28 mouse cellular contexts compared by ENCODE assay signal in genomic region chr9:48611032-48611431, GRCm38 (mm10). TPM values are rescaled to one million over a fixed set of nuclear protein-coding genes. Genes with fewer than 3 reads are reported as not detected.
A peak's percentile ranks its signal among the peaks of the same experiment; 100 is the strongest.
DNase-seq lines count a peak whose midpoint lies in the region; ATAC-seq lines count a peak whose summit lies in the region.
"Had no signal": no experiment of that assay in that cellular context is flagged by ENCODE, and none has a peak within 500 bp of the region (broad histone marks: within the 10 kb centered on the region; RNA-seq: fewer than 3 reads in every experiment).

No protein-coding gene starts in this region.

- H3K27ac ChIP-seq in midbrain, embryonic 10.5 days (replicated peaks): no peak overlapping the region
- H3K27ac ChIP-seq in midbrain, embryonic 13.5 days: no peak overlapping the region
- H3K27ac ChIP-seq in embryonic facial prominence, embryonic 14.5 days (replicated peaks; ENCODE audit: low read depth, low read length): no peak overlapping the region
- H3K27ac ChIP-seq: embryonic facial prominence, embryonic 13.5 days; forebrain, embryonic 13.5 days; hindbrain, embryonic 12.5 days; hindbrain, postnatal 0 days; limb, embryonic 13.5 days; liver, embryonic 12.5 days; neural tube, embryonic 13.5 days had no signal

- WGBS in midbrain, embryonic 10.5 days: 22% methylated on average over 1 of the region's 1 CpGs
- 38% methylated on average over 1 of the region's 1 CpGs for WGBS in midbrain, embryonic 13.5 days
- 14% methylated on average over 1 of the region's 1 CpGs for WGBS in embryonic facial prominence, embryonic 14.5 days

- H3K4me3 ChIP-seq in midbrain, embryonic 10.5 days: no peak overlapping the region
- no peak overlapping the region for H3K4me3 ChIP-seq in midbrain, embryonic 13.5 days (replicated peaks)
- no peak overlapping the region for H3K4me3 ChIP-seq in embryonic facial prominence, embryonic 14.5 days (ENCODE audit: low read depth, low read length)
- H3K4me3 ChIP-seq: embryonic facial prominence, embryonic 13.5 days; erythroblast, embryonic 14.5 days; forebrain, embryonic 13.5 days; hindbrain, embryonic 12.5 days; limb, embryonic 13.5 days; liver, embryonic 12.5 days; neural tube, embryonic 13.5 days had no signal

- no peak for ATAC-seq in midbrain, embryonic 13.5 days
- no peak for ATAC-seq in embryonic facial prominence, embryonic 14.5 days (ENCODE audit: low read depth)
- ATAC-seq: activated CD4-positive, CD25-positive, alpha-beta regulatory T cell, adult 4 months; forebrain, embryonic 13.5 days; hindbrain, postnatal 0 days; intestine, postnatal 0 days; liver, embryonic 12.5 days; liver, postnatal 0 days; lung, postnatal 0 days; midbrain, embryonic 16.5 days had no signal

- H3K27me3 ChIP-seq in midbrain, embryonic 10.5 days (ENCODE audit: low read depth, poor library complexity, severe bottlenecking): no peaks in the 10 kb centered on the region
- H3K27me3 ChIP-seq in midbrain, embryonic 13.5 days: no peaks in the 10 kb centered on the region
- no peaks in the 10 kb centered on the region; the same call in 1 of the 2 replicates for H3K27me3 ChIP-seq in embryonic facial prominence, embryonic 14.5 days (replicated peaks; ENCODE audit: control insufficient read depth, insufficient read depth, low read length)
- H3K27me3 ChIP-seq: embryonic facial prominence, embryonic 13.5 days; forebrain, embryonic 13.5 days; hindbrain, embryonic 12.5 days; limb, embryonic 13.5 days; liver, embryonic 12.5 days; neural tube, embryonic 13.5 days had no signal

- no peak overlapping the region for H3K9ac ChIP-seq in midbrain, embryonic 13.5 days (replicated peaks)
- no peak overlapping the region for H3K9ac ChIP-seq in embryonic facial prominence, embryonic 14.5 days (ENCODE audit: low read depth, low read length)
- H3K9ac ChIP-seq: embryonic facial prominence, embryonic 13.5 days; forebrain, embryonic 13.5 days; hindbrain, embryonic 12.5 days; limb, embryonic 13.5 days; liver, embryonic 12.5 days; liver, postnatal 0 days; neural tube, embryonic 13.5 days had no signal

- intact Hi-C loops in heart, postnatal 10 days (cut with DNase I): no loop called here

- no peak overlapping the region for H3K4me2 ChIP-seq in midbrain, embryonic 13.5 days (replicated peaks)
- no peak overlapping the region for H3K4me2 ChIP-seq in embryonic facial prominence, embryonic 14.5 days (ENCODE audit: low read depth, low read length)
- H3K4me2 ChIP-seq: embryonic facial prominence, embryonic 13.5 days; forebrain, embryonic 13.5 days; hindbrain, embryonic 12.5 days; limb, embryonic 13.5 days; liver, embryonic 12.5 days; neural tube, embryonic 13.5 days had no signal

- H3K4me1 ChIP-seq in midbrain, embryonic 10.5 days: peaks cover 7% of the 10 kb centered on the region
- 0 out of 2 replicates have a peak, but pooled peaks cover 4% of the 10 kb centered on the region for H3K4me1 ChIP-seq in midbrain, embryonic 13.5 days (replicated peaks)
- H3K4me1 ChIP-seq in embryonic facial prominence, embryonic 14.5 days (ENCODE audit: control insufficient read depth, insufficient read depth, low read length): no peaks in the 10 kb centered on the region
- H3K4me1 ChIP-seq: hindbrain, embryonic 12.5 days; liver, embryonic 12.5 days; neural tube, embryonic 13.5 days had no signal

- H3K9me3 ChIP-seq in midbrain, embryonic 10.5 days (replicated peaks): no peaks in the 10 kb centered on the region
- no peaks in the 10 kb centered on the region for H3K9me3 ChIP-seq in midbrain, embryonic 13.5 days
- no peaks in the 10 kb centered on the region for H3K9me3 ChIP-seq in embryonic facial prominence, embryonic 14.5 days (ENCODE audit: control insufficient read depth, low read length)
- H3K9me3 ChIP-seq: embryonic facial prominence, embryonic 13.5 days; forebrain, embryonic 13.5 days; hindbrain, embryonic 12.5 days; limb, embryonic 13.5 days; liver, embryonic 12.5 days; neural tube, embryonic 13.5 days had no signal

- peak; percentile 34 to 53 for DNase-seq in heart, postnatal 10 days
- DNase-seq in heart, adult 18-20 months: no peak
- peak; percentile 2 for DNase-seq in midbrain, embryonic 10.5 days (ENCODE audit: low spot score)
- DNase-seq in embryonic facial prominence, embryonic 14.5 days (ENCODE audit: low spot score): peak; percentile 67
- no peak for DNase-seq in thymus, postnatal 14 days
- DNase-seq: adrenal gland, postnatal 10 days; cerebellum, adult 8-10 months; cerebellum, postnatal 36 days; embryo, embryonic 11 days; gastrocnemius, postnatal 10 days; heart, postnatal 36 days; kidney, postnatal 25 days; liver, postnatal 0 days had no signal

- no peaks in the 10 kb centered on the region for H3K36me3 ChIP-seq in midbrain, embryonic 10.5 days
- H3K36me3 ChIP-seq in midbrain, embryonic 13.5 days: no peaks in the 10 kb centered on the region
- no peaks in the 10 kb centered on the region for H3K36me3 ChIP-seq in embryonic facial prominence, embryonic 14.5 days (ENCODE audit: control insufficient read depth, insufficient read depth, low read length)
- H3K36me3 ChIP-seq: embryonic facial prominence, embryonic 13.5 days; hindbrain, embryonic 12.5 days; limb, embryonic 13.5 days; liver, embryonic 12.5 days; neural tube, embryonic 13.5 days had no signal

RNA-seq across cellular contexts. Expression of gene Nnmt, which starts 6.1 kb away (rescaled TPM):
- total RNA-seq in heart, postnatal 10 days (2021): 10 to 100 TPM; 12.5 to 14.2 TPM
- 1 to 10 TPM; 4.1 to 6.2 TPM for total RNA-seq in heart, adult 18-20 months (2021)
- polyA plus RNA-seq in midbrain, embryonic 10.5 days (2016; fragmentation: Nextera tagmentation; extraction: Ambion mirVana): 0.65 and 1.1 TPM in 2 replicates
- polyA plus RNA-seq in midbrain, embryonic 13.5 days (2015; fragmentation: Nextera tagmentation; extraction: Ambion mirVana): 0.32 and 0.40 TPM in 2 replicates
- polyA plus RNA-seq in embryonic facial prominence, embryonic 14.5 days (2014; fragmentation: Nextera tagmentation; extraction: Ambion mirVana): 12.8 and 18.0 TPM in 2 replicates
- total RNA-seq: CH12.LX; hindbrain, postnatal 0 days had no signal
- polyA plus RNA-seq: activated CD4-positive, CD25-positive, alpha-beta regulatory T cell, adult 4 months; C2C12; erythroblast, embryonic 14.5 days; forebrain, embryonic 13.5 days had no signal

Comparison
In these comparisons a context has a peak if more than half of its experiments do, and no peak if none do; other contexts are left out.
1. DNase-seq: peak in heart, postnatal 10 days (2 of 2), midbrain, embryonic 10.5 days (single experiment) and embryonic facial prominence, embryonic 14.5 days (single experiment); none in heart, adult 18-20 months (0 of 2) and thymus, postnatal 14 days (single experiment).